Mouse (Mus musculus): ENCODE data around the gene Derl2. TPM values are rescaled to one million over a fixed set of nuclear protein-coding genes. Genes with fewer than 3 reads are reported as not detected.
A peak's percentile ranks its signal among the peaks of the same experiment; 100 is the strongest.

Derl2 gene
- polyA plus RNA-seq, 1 experiment from 2014 or later: 42.5 TPM

- ATAC-seq (ENCODE audit: insufficient number of reproducible peaks, insufficient read depth, low FRiP score, low TSS enrichment, low read depth): no peak
- Histone ChIP-seq H3K36me3 (peaks cover 54% of the 10 kb centered on the region), H3K4me2 (no peak overlapping the region), H3K9ac (no peak overlapping the region), H3K27ac (no peak overlapping the region), H3K4me3 (no peak overlapping the region), H3K4me1 (peaks cover 3% of the 10 kb centered on the region), H3K9me3 (no peaks in the 10 kb centered on the region), H3K27me3 (no peaks in the 10 kb centered on the region)
- 95% methylated on average over 7 of the region's 7 CpGs for WGBS
Observed at GRCm38 (mm10) chr11:71012743-71013142, 6.9 kb downstream of the Derl2 start.

GRCm38 (mm10) chr11:71008321-71008720 lies 11.3 kb downstream of the Derl2 start:
- peaks cover 57% of the 10 kb centered on the region for H3K36me3 ChIP-seq
- no peak for ATAC-seq (ENCODE audit: insufficient number of reproducible peaks, insufficient read depth, low FRiP score, low TSS enrichment, low read depth)

GRCm38 (mm10) chr11:71007831-71008230 lies 11.8 kb downstream of the Derl2 start:
- peaks cover 54% of the 10 kb centered on the region for H3K36me3 ChIP-seq
- no peak overlapping the region for H3K27ac ChIP-seq
- no peaks in the 10 kb centered on the region for H3K27me3 ChIP-seq
- ATAC-seq (ENCODE audit: insufficient number of reproducible peaks, insufficient read depth, low FRiP score, low TSS enrichment, low read depth): no peak
- no peak overlapping the region for H3K4me2 ChIP-seq
- WGBS: 90% methylated on average over 7 of the region's 7 CpGs
- no peaks in the 10 kb centered on the region for H3K9me3 ChIP-seq
- H3K9ac ChIP-seq: no peak overlapping the region
- H3K4me1 ChIP-seq: peaks cover 10% of the 10 kb centered on the region
- no peak overlapping the region for H3K4me3 ChIP-seq

More at GRCm38 (mm10) chr11:71008321-71008720, 11.3 kb downstream of the Derl2 start:
- no peak overlapping the region for H3K4me2 ChIP-seq
- H3K4me3 ChIP-seq: no peak overlapping the region
- no peaks in the 10 kb centered on the region for H3K9me3 ChIP-seq
- no peak overlapping the region for H3K9ac ChIP-seq
- peaks cover 5% of the 10 kb centered on the region for H3K4me1 ChIP-seq
- no peak overlapping the region for H3K27ac ChIP-seq
- no peaks in the 10 kb centered on the region for H3K27me3 ChIP-seq
- 93% methylated on average over 3 of the region's 3 CpGs for whole genome bisulfite sequencing

GRCm38 (mm10) chr11:71007026-71007425 lies 12.6 kb downstream of the Derl2 start:
- Histone ChIP-seq H3K9ac (no peak overlapping the region), H3K4me1 (peaks cover 17% of the 10 kb centered on the region), H3K27ac (no peak overlapping the region), H3K36me3 (peaks cover 46% of the 10 kb centered on the region), H3K4me2 (no peak overlapping the region), H3K9me3 (no peaks in the 10 kb centered on the region), H3K27me3 (no peaks in the 10 kb centered on the region), H3K4me3 (no peak overlapping the region)
- WGBS: 95% methylated on average over 6 of the region's 6 CpGs
- ATAC-seq (ENCODE audit: insufficient number of reproducible peaks, insufficient read depth, low FRiP score, low TSS enrichment, low read depth): no peak

GRCm38 (mm10) chr11:71005046-71005445 lies 14.6 kb downstream of the Derl2 start:
- H3K4me2 ChIP-seq: peak overlapping the region; percentile 53
- no peak; the same call in 1 of the 2 replicates for ATAC-seq (ENCODE audit: insufficient number of reproducible peaks, insufficient read depth, low FRiP score, low TSS enrichment, low read depth)
- H3K4me3 ChIP-seq: peak overlapping the region; percentile 97
- H3K4me1 ChIP-seq: peaks cover 17% of the 10 kb centered on the region
- no peaks in the 10 kb centered on the region for H3K9me3 ChIP-seq
- 0 out of 2 replicates have a peak overlapping the region, but pooled peaks have one; percentile 11 for H3K27ac ChIP-seq
- no peak overlapping the region for H3K9ac ChIP-seq
- H3K27me3 ChIP-seq: no peaks in the 10 kb centered on the region
- H3K36me3 ChIP-seq: peaks cover 38% of the 10 kb centered on the region
- WGBS: 50% methylated on average over 5 of the region's 5 CpGs

GRCm38 (mm10) chr11:71004316-71004773 lies 15.3 kb downstream of the Derl2 start, which contains the start of gene Dhx33:
Dhx33 (minus strand) TSS chr11:71004437.
- Histone ChIP-seq H3K27ac (peak within 1 kb of the TSS; percentile 76), H3K4me3 (peak within 1 kb of the TSS; percentile 97), H3K9ac (peak within 1 kb of the TSS; percentile 83), H3K4me1 (peaks cover 17% of the 10 kb centered on the region), H3K4me2 (peak within 1 kb of the TSS; percentile 92), H3K36me3 (peaks cover 38% of the 10 kb centered on the region), H3K27me3 (no peaks in the 10 kb centered on the region), H3K9me3 (no peaks in the 10 kb centered on the region)
- WGBS: 0% methylated on average over 35 of the region's 35 CpGs
- peak; percentile 96 for ATAC-seq (ENCODE audit: insufficient number of reproducible peaks, insufficient read depth, low FRiP score, low TSS enrichment, low read depth)

GRCm38 (mm10) chr11:71003611-71004315 lies 15.9 kb downstream of the Derl2 start:
- Histone ChIP-seq H3K9ac (peak overlapping the region; percentile 83), H3K27me3 (no peaks in the 10 kb centered on the region), H3K4me3 (peak overlapping the region; percentile 97), H3K4me2 (peak overlapping the region; percentile 92), H3K36me3 (peaks cover 38% of the 10 kb centered on the region), H3K4me1 (peaks cover 17% of the 10 kb centered on the region), H3K9me3 (no peaks in the 10 kb centered on the region), H3K27ac (peak overlapping the region; percentile 76)
- peak; percentile 65 for ATAC-seq (ENCODE audit: insufficient number of reproducible peaks, insufficient read depth, low FRiP score, low TSS enrichment, low read depth)
- WGBS: under 1% methylated on average over 49 of the region's 49 CpGs

- ATAC-seq (ENCODE audit: insufficient number of reproducible peaks, insufficient read depth, low FRiP score, low TSS enrichment, low read depth): no peak
- Histone ChIP-seq H3K27ac (no peak overlapping the region), H3K27me3 (no peaks in the 10 kb centered on the region), H3K9me3 (no peaks in the 10 kb centered on the region), H3K4me1 (peaks cover 17% of the 10 kb centered on the region), H3K9ac (no peak overlapping the region), H3K36me3 (peaks cover 41% of the 10 kb centered on the region), H3K4me2 (no peak overlapping the region), H3K4me3 (no peak overlapping the region)
- 87% methylated on average over 4 of the region's 4 CpGs for WGBS
Observed at GRCm38 (mm10) chr11:71001167-71001566, 18.5 kb downstream of the Derl2 start.

- Histone ChIP-seq H3K9me3 (no peaks in the 10 kb centered on the region), H3K9ac (peak within 1 kb of the TSS; percentile 94), H3K27me3 (no peaks in the 10 kb centered on the region), H3K4me2 (peak within 1 kb of the TSS; percentile 82), H3K27ac (peak within 1 kb of the TSS; percentile 17; the same call in 1 of the 2 replicates), H3K4me3 (peak within 1 kb of the TSS; percentile 83), H3K36me3 (peaks cover 71% of the 10 kb centered on the region), H3K4me1 (peaks cover 12% of the 10 kb centered on the region)
- ATAC-seq (ENCODE audit: insufficient number of reproducible peaks, insufficient read depth, low FRiP score, low TSS enrichment, low read depth): peak; percentile 92
- WGBS: under 1% methylated on average over 56 of the region's 64 CpGs
Observed at GRCm38 (mm10) chr11:70982557-70983228, 36.9 kb downstream of the Derl2 start, which contains the start of gene C1qbp. C1qbp (minus strand) TSS chr11:70983026.

- no peak for ATAC-seq (ENCODE audit: insufficient number of reproducible peaks, insufficient read depth, low FRiP score, low TSS enrichment, low read depth)
- H3K4me2 ChIP-seq: peak overlapping the region; percentile 82
- H3K4me3 ChIP-seq: peak overlapping the region; percentile 83
- peak overlapping the region; percentile 17; the same call in 1 of the 2 replicates for H3K27ac ChIP-seq
- peaks cover 71% of the 10 kb centered on the region for H3K36me3 ChIP-seq
- 5% methylated on average over 12 of the region's 12 CpGs for WGBS
- peaks cover 12% of the 10 kb centered on the region for H3K4me1 ChIP-seq
- H3K27me3 ChIP-seq: no peaks in the 10 kb centered on the region
- peak overlapping the region; percentile 94 for H3K9ac ChIP-seq
- H3K9me3 ChIP-seq: no peaks in the 10 kb centered on the region
Observed at GRCm38 (mm10) chr11:70982030-70982429, 37.6 kb downstream of the Derl2 start.

- Histone ChIP-seq H3K4me3 (peak overlapping the region; percentile 83; the same call in 1 of the 2 replicates), H3K9ac (no peak overlapping the region), H3K27me3 (no peaks in the 10 kb centered on the region), H3K36me3 (peaks cover 71% of the 10 kb centered on the region), H3K4me2 (peak overlapping the region; percentile 82), H3K4me1 (peaks cover 12% of the 10 kb centered on the region), H3K27ac (no peak overlapping the region), H3K9me3 (no peaks in the 10 kb centered on the region)
- 92% methylated on average over 14 of the region's 14 CpGs for whole genome bisulfite sequencing
- no peak for ATAC-seq (ENCODE audit: insufficient number of reproducible peaks, insufficient read depth, low FRiP score, low TSS enrichment, low read depth)
Observed at GRCm38 (mm10) chr11:70980751-70981510, 38.7 kb downstream of the Derl2 start.

All from embryonic facial prominence, embryonic 13.5 days (tissue).